Mouse (Mus musculus) heart, embryonic 10.5 days (tissue): ENCODE measurements at regions not wholly inside any gene's neighbourhood (a gene's known extent, or its start where the extent isn't known, plus 50 kb on each side); places are given as distances from the start of the nearest gene placed in this dataset.
A peak's percentile ranks its signal among the peaks of the same experiment; 100 is the strongest.

Source experiments
- DNase-seq: peaks from one replicate; pipeline ENCODE4 v3.0.0-alpha.2; 2017; ENCODE audit warnings: low spot score
- H3K27ac ChIP-seq: fragments of 300-500 bp; sonication (generic); 2 replicates; pipeline ENCODE4 v1.5.1; 2016; ENCODE audit warnings: mild to moderate bottlenecking
- H3K27me3 ChIP-seq: fragments of 300-500 bp; sonication (generic); 2 replicates; pipeline ENCODE4 v1.6.1; 2016; ENCODE audit warnings: mild to moderate bottlenecking; ENCODE audit not compliant: poor library complexity, insufficient read depth, severe bottlenecking
- H3K36me3 ChIP-seq: fragments of 300-500 bp; sonication (generic); 2 replicates; pipeline ENCODE4 v1.6.1; 2016; ENCODE audit warnings: mild to moderate bottlenecking, moderate library complexity
- H3K4me1 ChIP-seq: fragments of 300-500 bp; sonication (generic); 2 replicates; pipeline ENCODE4 v1.6.1; 2016; ENCODE audit warnings: mild to moderate bottlenecking
- H3K4me3 ChIP-seq: fragments of 300-500 bp; sonication (generic); 2 replicates; pipeline ENCODE4 v1.5.1; 2016; ENCODE audit warnings: mild to moderate bottlenecking, moderate library complexity
- H3K9me3 ChIP-seq: fragments of 300-500 bp; sonication (generic); 2 replicates; pipeline ENCODE4 v1.6.1; 2016; ENCODE audit warnings: mild to moderate bottlenecking, moderate library complexity
- WGBS: fragments of 180-500 bp; shearing (Covaris S2); methylation state at CpG from one replicate; pipeline ENCODE4 v1.1.7; 2016; 5-methylcytosine and 5-hydroxymethylcytosine counted together

GRCm38 (mm10) chr6:91598942-91599341, 83.2 kb downstream of the Lsm3 start:
- 60% methylated on average over 10 of the region's 10 CpGs for WGBS
- Histone ChIP-seq H3K9me3 (no peaks in the 10 kb centered on the region), H3K36me3 (no peaks in the 10 kb centered on the region), H3K4me3 (no peak overlapping the region), H3K27ac (no peak overlapping the region), H3K4me1 (peaks cover 5% of the 10 kb centered on the region; the same call in 1 of the 2 replicates), H3K27me3 (peaks cover 9% of the 10 kb centered on the region)
- DNase-seq, result no peak

- 87% methylated on average over 3 of the region's 3 CpGs for WGBS
- no peak for DNase-seq
- Histone ChIP-seq H3K4me3 (no peak overlapping the region), H3K9me3 (no peaks in the 10 kb centered on the region), H3K27me3 (peaks cover 9% of the 10 kb centered on the region), H3K27ac (no peak overlapping the region), H3K4me1 (peaks cover 5% of the 10 kb centered on the region; the same call in 1 of the 2 replicates), H3K36me3 (no peaks in the 10 kb centered on the region)
These were observed 83.7 kb upstream of the Slc6a6 start for GRCm38 (mm10) chr6:91600116-91600515.

GRCm38 (mm10) chr6:91606634-91607215, 77.1 kb upstream of the Slc6a6 start:
- no peak overlapping the region for H3K27ac ChIP-seq
- WGBS, result 82% methylated on average over 10 of the region's 10 CpGs
- no peaks in the 10 kb centered on the region for H3K4me1 ChIP-seq
- H3K36me3 ChIP-seq, result no peaks in the 10 kb centered on the region
- H3K27me3 ChIP-seq, result 0 out of 2 replicates have a peak, but pooled peaks cover 7% of the 10 kb centered on the region
- no peaks in the 10 kb centered on the region for H3K9me3 ChIP-seq
- DNase-seq, result no peak
- no peak overlapping the region for H3K4me3 ChIP-seq

GRCm38 (mm10) chr6:91607613-91608272, 76.1 kb upstream of the Slc6a6 start:
- Histone ChIP-seq H3K4me3 (no peak overlapping the region), H3K36me3 (no peaks in the 10 kb centered on the region), H3K9me3 (no peaks in the 10 kb centered on the region), H3K4me1 (no peaks in the 10 kb centered on the region), H3K27ac (no peak overlapping the region), H3K27me3 (0 out of 2 replicates have a peak, but pooled peaks cover 7% of the 10 kb centered on the region)
- DNase-seq, result no peak
- WGBS, result 82% methylated on average over 12 of the region's 12 CpGs

- H3K9me3 ChIP-seq, result no peaks in the 10 kb centered on the region
- no peak overlapping the region for H3K27ac ChIP-seq
- H3K27me3 ChIP-seq, result 0 out of 2 replicates have a peak, but pooled peaks cover 7% of the 10 kb centered on the region
- no peaks in the 10 kb centered on the region for H3K36me3 ChIP-seq
- 41% methylated on average over 2 of the region's 2 CpGs for WGBS
- H3K4me3 ChIP-seq, result no peak overlapping the region
- no peak for DNase-seq
- H3K4me1 ChIP-seq, result no peaks in the 10 kb centered on the region
These were observed 74.2 kb upstream of the Slc6a6 start for GRCm38 (mm10) chr6:91609671-91610070.

GRCm38 (mm10) chr6:91615022-91615421, 68.8 kb upstream of the Slc6a6 start:
- no peak for DNase-seq
- Histone ChIP-seq H3K27me3 (no peaks in the 10 kb centered on the region), H3K36me3 (no peaks in the 10 kb centered on the region), H3K4me1 (peaks cover 28% of the 10 kb centered on the region), H3K9me3 (no peaks in the 10 kb centered on the region), H3K4me3 (no peak overlapping the region), H3K27ac (no peak overlapping the region)
- 71% methylated on average over 2 of the region's 2 CpGs for WGBS

GRCm38 (mm10) chr6:91616541-91616940, 67.3 kb upstream of the Slc6a6 start:
- Histone ChIP-seq H3K27ac (peak overlapping the region; percentile 89), H3K36me3 (no peaks in the 10 kb centered on the region), H3K9me3 (no peaks in the 10 kb centered on the region), H3K27me3 (no peaks in the 10 kb centered on the region), H3K4me1 (peaks cover 41% of the 10 kb centered on the region), H3K4me3 (peak overlapping the region; percentile 54)
- DNase-seq, result no peak
- WGBS, result 74% methylated on average over 7 of the region's 7 CpGs

GRCm38 (mm10) chr6:91617031-91617596, 66.7 kb upstream of the Slc6a6 start:
- Histone ChIP-seq H3K27me3 (no peaks in the 10 kb centered on the region), H3K27ac (peak overlapping the region; percentile 89), H3K36me3 (no peaks in the 10 kb centered on the region), H3K9me3 (no peaks in the 10 kb centered on the region), H3K4me3 (peak overlapping the region; percentile 54), H3K4me1 (peaks cover 42% of the 10 kb centered on the region)
- peak; percentile 93 for DNase-seq
- WGBS, result under 1% methylated on average over 13 of the region's 13 CpGs

GRCm38 (mm10) chr6:91617685-91618084, 66.2 kb upstream of the Slc6a6 start:
- Histone ChIP-seq H3K9me3 (no peaks in the 10 kb centered on the region), H3K4me3 (peak overlapping the region; percentile 54), H3K27me3 (no peaks in the 10 kb centered on the region), H3K4me1 (peaks cover 42% of the 10 kb centered on the region), H3K36me3 (no peaks in the 10 kb centered on the region), H3K27ac (peak overlapping the region; percentile 89)
- DNase-seq, result no peak
- 40% methylated on average over 10 of the region's 10 CpGs for WGBS

- no peak for DNase-seq
- 82% methylated on average over 6 of the region's 6 CpGs for WGBS
- H3K9me3 ChIP-seq, result no peaks in the 10 kb centered on the region
- H3K4me3 ChIP-seq, result no peak overlapping the region
- H3K36me3 ChIP-seq, result no peaks in the 10 kb centered on the region
- no peaks in the 10 kb centered on the region for H3K27me3 ChIP-seq
- no peak overlapping the region for H3K27ac ChIP-seq
- H3K4me1 ChIP-seq, result peaks cover 42% of the 10 kb centered on the region
These were observed 64.8 kb upstream of the Slc6a6 start for GRCm38 (mm10) chr6:91619009-91619408.

- no peak for DNase-seq
- Histone ChIP-seq H3K4me3 (no peak overlapping the region), H3K36me3 (no peaks in the 10 kb centered on the region), H3K27me3 (no peaks in the 10 kb centered on the region), H3K4me1 (peaks cover 42% of the 10 kb centered on the region), H3K27ac (peak overlapping the region; percentile 44; the same call in 1 of the 2 replicates), H3K9me3 (no peaks in the 10 kb centered on the region)
- 57% methylated on average over 13 of the region's 13 CpGs for WGBS
These were observed 63.8 kb upstream of the Slc6a6 start for GRCm38 (mm10) chr6:91619735-91620732.

GRCm38 (mm10) chr6:91621437-91621836, 62.4 kb upstream of the Slc6a6 start:
- H3K27ac ChIP-seq, result no peak overlapping the region; the same call in 1 of the 2 replicates
- WGBS, result 90% methylated on average over 3 of the region's 3 CpGs
- no peaks in the 10 kb centered on the region for H3K9me3 ChIP-seq
- no peaks in the 10 kb centered on the region for H3K27me3 ChIP-seq
- no peak overlapping the region for H3K4me3 ChIP-seq
- peaks cover 39% of the 10 kb centered on the region for H3K4me1 ChIP-seq
- no peak for DNase-seq
- H3K36me3 ChIP-seq, result no peaks in the 10 kb centered on the region
